Mouse (Mus musculus): Measurements from ENCODE around the gene Tcf7l1. TPM values are rescaled to one million over a fixed set of nuclear protein-coding genes. Genes with fewer than 3 reads are reported as not detected.

The Tcf7l1 gene
- polyA plus RNA-seq, 1 experiment from 2014 or later, result 38.2 TPM

- Histone ChIP-seq H3K27ac (no peak overlapping the region), H3K36me3 (peaks cover 76% of the 10 kb centered on the region), H3K4me3 (replicated peaks) (no peak overlapping the region), H3K4me2 (no peak overlapping the region), H3K9me3 (replicated peaks) (no peaks in the 10 kb centered on the region), H3K9ac (no peak overlapping the region), H3K27me3 (no peaks in the 10 kb centered on the region), H3K4me1 (peaks cover 5% of the 10 kb centered on the region)
- ATAC-seq (replicated peaks; ENCODE audit: low FRiP score), result no peak
- WGBS, result 90% methylated on average over 2 of the region's 2 CpGs
Observed at GRCm38 (mm10) chr6:72630370-72630769, 158.7 kb downstream of the Tcf7l1 start.

- Histone ChIP-seq H3K27me3 (no peaks in the 10 kb centered on the region), H3K4me1 (peaks cover 5% of the 10 kb centered on the region), H3K27ac (peak overlapping the region; percentile 70), H3K4me2 (no peak overlapping the region), H3K36me3 (peaks cover 64% of the 10 kb centered on the region), H3K9ac (peak overlapping the region; percentile 10; the same call in 1 of the 2 replicates), H3K4me3 (replicated peaks) (no peak overlapping the region; the same call in 1 of the 2 replicates), H3K9me3 (replicated peaks) (no peaks in the 10 kb centered on the region)
- whole genome bisulfite sequencing, result 67% methylated on average over 16 of the region's 16 CpGs
- ATAC-seq (replicated peaks; ENCODE audit: low FRiP score), result peak; percentile 82
Observed at GRCm38 (mm10) chr6:72627276-72627675, 161.8 kb downstream of the Tcf7l1 start.

DNA sequence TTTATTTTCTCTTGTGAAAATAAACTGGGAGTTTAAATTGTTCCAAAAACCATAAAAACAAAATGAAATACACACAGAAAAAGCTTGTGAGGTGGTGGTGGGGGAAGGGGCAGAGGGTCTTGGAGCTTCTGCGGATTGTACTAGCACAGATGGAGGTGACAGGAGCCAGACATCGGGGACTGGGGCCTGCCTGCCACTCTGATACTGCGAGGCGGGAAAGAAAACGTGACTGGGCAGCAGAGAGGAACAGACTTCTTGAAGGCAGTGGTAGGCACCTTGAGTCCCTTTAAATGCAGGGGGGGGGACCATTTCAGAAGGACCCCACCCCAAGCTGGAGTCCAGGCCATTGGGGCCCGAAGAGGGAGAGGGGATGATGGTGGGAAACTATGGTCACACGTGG lies 162.7 kb downstream of the Tcf7l1 start:
- Histone ChIP-seq H3K4me2 (no peak overlapping the region), H3K27me3 (no peaks in the 10 kb centered on the region), H3K9ac (no peak overlapping the region), H3K4me3 (replicated peaks) (no peak overlapping the region), H3K9me3 (replicated peaks) (no peaks in the 10 kb centered on the region), H3K27ac (peak overlapping the region; percentile 70), H3K4me1 (peaks cover 5% of the 10 kb centered on the region), H3K36me3 (peaks cover 55% of the 10 kb centered on the region)
- WGBS, result 73% methylated on average over 7 of the region's 7 CpGs
- ATAC-seq (replicated peaks; ENCODE audit: low FRiP score), result no peak

- Histone ChIP-seq H3K27ac (no peak overlapping the region), H3K36me3 (peaks cover 30% of the 10 kb centered on the region), H3K9me3 (replicated peaks) (no peaks in the 10 kb centered on the region), H3K4me3 (replicated peaks) (no peak overlapping the region), H3K4me1 (peaks cover 16% of the 10 kb centered on the region), H3K4me2 (no peak overlapping the region), H3K9ac (no peak overlapping the region), H3K27me3 (no peaks in the 10 kb centered on the region)
- 89% methylated on average over 8 of the region's 8 CpGs for WGBS
- ATAC-seq (replicated peaks; ENCODE audit: low FRiP score), result no peak
Observed at GRCm38 (mm10) chr6:72623661-72624402, 165.2 kb downstream of the Tcf7l1 start.

DNA sequence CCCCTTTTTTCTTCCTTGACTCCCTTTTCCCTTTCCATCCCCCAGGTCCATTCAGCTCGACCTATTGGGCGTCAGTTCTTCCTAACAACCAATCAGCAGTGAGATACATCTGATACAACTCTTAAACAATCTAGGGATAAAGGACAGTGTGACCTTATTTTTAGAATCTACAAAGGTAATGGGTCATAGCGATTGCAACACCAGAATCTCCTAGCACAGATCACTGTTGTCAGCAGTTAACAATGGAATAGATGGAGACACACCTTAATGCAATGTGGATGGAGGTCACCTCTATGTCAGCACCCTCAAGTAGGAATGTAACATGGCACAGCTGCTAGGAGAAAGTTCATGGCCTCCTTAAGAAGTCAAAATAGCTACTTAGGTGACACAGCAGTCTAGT lies 166.1 kb downstream of the Tcf7l1 start:
- H3K27ac ChIP-seq, result no peak overlapping the region
- H3K4me3 ChIP-seq (replicated peaks), result no peak overlapping the region
- no peaks in the 10 kb centered on the region for H3K9me3 ChIP-seq (replicated peaks)
- peaks cover 16% of the 10 kb centered on the region for H3K4me1 ChIP-seq
- no peak overlapping the region for H3K9ac ChIP-seq
- ATAC-seq (replicated peaks; ENCODE audit: low FRiP score), result no peak
- peaks cover 22% of the 10 kb centered on the region for H3K36me3 ChIP-seq
- no peaks in the 10 kb centered on the region for H3K27me3 ChIP-seq
- no peak overlapping the region for H3K4me2 ChIP-seq
- 33% methylated on average over 3 of the region's 3 CpGs for WGBS

DNA sequence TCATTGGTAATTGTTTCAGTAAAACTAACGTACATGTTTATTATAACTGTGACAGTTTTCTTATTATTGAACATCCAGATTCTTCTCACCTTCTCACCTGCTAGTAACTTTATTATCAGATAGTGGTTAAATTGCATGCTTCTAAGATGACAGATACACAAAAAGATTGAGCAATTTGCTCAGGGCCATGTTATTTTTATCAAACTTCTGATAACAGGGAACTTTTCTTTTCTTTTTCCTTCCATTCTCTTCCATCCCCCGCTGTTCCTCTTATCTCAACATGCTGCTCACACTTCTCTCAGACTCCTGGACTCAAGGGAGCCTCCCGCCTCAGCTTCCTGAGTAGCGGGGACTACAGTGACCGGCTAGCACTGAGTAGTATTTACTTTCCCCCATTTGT lies 168.1 kb downstream of the Tcf7l1 start:
- 82% methylated on average over 5 of the region's 5 CpGs for WGBS
- ATAC-seq (replicated peaks; ENCODE audit: low FRiP score), result no peak
- Histone ChIP-seq H3K4me1 (peaks cover 21% of the 10 kb centered on the region), H3K27ac (no peak overlapping the region), H3K27me3 (no peaks in the 10 kb centered on the region), H3K4me2 (no peak overlapping the region), H3K9me3 (replicated peaks) (no peaks in the 10 kb centered on the region), H3K9ac (no peak overlapping the region), H3K36me3 (peaks cover 3% of the 10 kb centered on the region), H3K4me3 (replicated peaks) (no peak overlapping the region)

- H3K4me3 ChIP-seq (replicated peaks), result peak overlapping the region; percentile 22
- no peak overlapping the region; the same call in 1 of the 2 replicates for H3K9ac ChIP-seq
- ATAC-seq (replicated peaks; ENCODE audit: low FRiP score), result no peak
- no peaks in the 10 kb centered on the region for H3K36me3 ChIP-seq
- H3K4me2 ChIP-seq, result peak overlapping the region; percentile 48
- H3K27ac ChIP-seq, result peak overlapping the region; percentile 74
- WGBS, result 23% methylated on average over 12 of the region's 12 CpGs
- H3K27me3 ChIP-seq, result no peaks in the 10 kb centered on the region
- H3K4me1 ChIP-seq, result peaks cover 31% of the 10 kb centered on the region
- H3K9me3 ChIP-seq (replicated peaks), result no peaks in the 10 kb centered on the region
Observed at GRCm38 (mm10) chr6:72619734-72620532, 169.1 kb downstream of the Tcf7l1 start.

DNA sequence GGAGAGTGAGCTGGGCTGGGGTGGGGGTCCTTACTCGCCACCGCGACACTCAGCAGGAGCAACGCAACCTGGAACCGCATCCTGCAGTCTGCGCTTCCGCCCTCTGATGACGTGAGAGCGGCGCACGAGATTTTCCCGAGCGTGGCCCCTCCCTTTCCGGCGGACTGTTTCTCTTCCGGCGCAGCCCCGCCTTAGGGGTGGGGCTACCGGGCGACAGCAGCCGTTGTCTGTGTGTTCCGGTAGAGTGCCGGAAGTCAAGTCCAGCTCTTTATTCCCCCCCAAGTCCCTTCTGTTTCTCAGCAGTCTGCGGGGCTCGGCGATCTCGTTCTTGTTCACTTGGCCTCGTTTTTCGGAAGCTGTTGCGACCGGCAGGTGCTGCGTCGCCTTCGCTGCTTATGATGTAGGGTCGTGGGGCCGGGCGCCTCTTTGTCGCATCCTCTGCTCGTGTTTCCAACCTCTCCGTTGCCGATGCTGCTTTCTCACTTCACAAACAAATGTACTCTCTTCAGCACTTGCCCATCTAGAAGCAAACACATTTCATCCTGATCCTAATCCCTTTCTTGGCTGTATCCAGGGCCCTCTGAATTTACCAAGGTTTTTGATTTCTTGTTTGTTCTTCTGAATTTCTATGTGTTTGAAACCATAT lies 172.3 kb downstream of the Tcf7l1 start, which contains the start of gene Tgoln1:
Gene Tgoln1 (minus strand): TSS at position 358 of the 646 bp plus-strand sequence.
- peak; percentile 95 for ATAC-seq (replicated peaks; ENCODE audit: low FRiP score)
- H3K9me3 ChIP-seq (replicated peaks), result no peaks in the 10 kb centered on the region
- peak within 1 kb of the TSS; percentile 85 for H3K27ac ChIP-seq
- peak within 1 kb of the TSS; percentile 56 for H3K9ac ChIP-seq
- H3K36me3 ChIP-seq, result peaks cover 20% of the 10 kb centered on the region
- H3K4me2 ChIP-seq, result peak within 1 kb of the TSS; percentile 92
- peaks cover 48% of the 10 kb centered on the region for H3K4me1 ChIP-seq
- WGBS, result under 1% methylated on average over 41 of the region's 41 CpGs
- no peaks in the 10 kb centered on the region for H3K27me3 ChIP-seq
- peak within 1 kb of the TSS; percentile 94 for H3K4me3 ChIP-seq (replicated peaks)

DNA sequence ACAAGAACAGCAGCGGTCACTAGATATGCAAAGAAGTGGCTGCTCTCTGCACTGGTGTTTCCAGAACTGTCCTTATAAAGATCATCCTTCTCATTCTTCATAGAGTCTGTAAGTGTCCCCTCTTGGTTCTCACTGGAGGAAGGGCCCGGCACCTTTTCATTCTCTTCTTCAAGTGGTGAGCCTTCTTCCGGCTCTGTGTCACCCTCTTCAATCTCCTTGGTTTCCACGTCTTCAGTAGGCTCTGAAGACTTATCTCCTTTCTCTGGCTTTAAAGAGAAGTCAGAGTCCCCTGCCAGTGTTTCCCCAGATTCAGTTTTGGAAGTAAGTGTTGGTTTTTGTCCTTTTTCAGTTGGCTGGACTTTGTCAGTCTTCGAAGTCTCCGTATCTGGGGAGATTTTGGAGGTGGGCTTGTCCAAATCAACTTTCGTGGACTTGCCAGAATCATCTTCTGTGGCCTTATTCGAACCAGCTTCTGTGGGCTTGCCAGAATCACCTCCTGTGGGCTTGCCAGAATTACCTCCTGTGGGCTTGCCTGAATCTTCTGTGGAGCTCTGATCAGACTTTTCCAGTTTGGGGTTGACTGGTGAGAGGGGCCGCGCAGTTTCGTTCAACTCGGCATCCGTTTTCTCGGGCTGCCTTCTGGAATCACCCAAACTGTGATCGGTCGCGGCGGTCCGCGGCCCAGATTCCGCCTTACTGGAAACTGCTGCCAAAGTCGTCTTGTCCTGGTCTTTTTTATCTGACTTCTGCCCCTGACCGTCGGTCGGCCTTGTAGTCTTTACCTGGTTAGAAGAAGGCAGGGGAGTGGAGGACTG lies 173.3 kb downstream of the Tcf7l1 start:
- Histone ChIP-seq H3K36me3 (peaks cover 30% of the 10 kb centered on the region), H3K27ac (no peak overlapping the region), H3K4me2 (peak overlapping the region; percentile 92), H3K4me3 (replicated peaks) (peak overlapping the region; percentile 94), H3K9ac (peak overlapping the region; percentile 56), H3K4me1 (peaks cover 48% of the 10 kb centered on the region), H3K27me3 (no peaks in the 10 kb centered on the region), H3K9me3 (replicated peaks) (no peaks in the 10 kb centered on the region)
- ATAC-seq (replicated peaks; ENCODE audit: low FRiP score), result no peak
- WGBS, result 23% methylated on average over 25 of the region's 25 CpGs

DNA sequence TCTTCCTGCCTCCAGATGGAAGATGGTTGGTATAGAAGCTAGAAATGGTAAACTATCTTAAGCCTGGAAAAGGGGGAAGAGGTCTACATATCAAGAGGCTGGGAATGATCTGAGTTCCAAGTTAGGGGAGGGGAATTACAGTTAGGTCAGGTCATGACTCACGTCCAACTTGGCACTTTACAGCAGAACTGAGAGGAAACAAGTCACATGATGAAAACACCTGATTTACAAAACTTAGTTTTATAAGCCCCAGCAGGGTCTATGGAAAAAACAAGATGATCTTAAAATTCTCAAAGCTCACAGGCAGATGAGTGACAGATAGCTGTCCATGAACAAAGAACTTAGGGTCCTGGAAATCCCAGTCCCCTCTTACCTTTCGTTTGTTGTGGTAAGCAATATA lies 173.9 kb downstream of the Tcf7l1 start:
- Histone ChIP-seq H3K4me2 (peak overlapping the region; percentile 92), H3K9ac (0 out of 2 replicates have a peak overlapping the region, but pooled peaks have one; percentile 14), H3K27ac (no peak overlapping the region), H3K4me1 (peaks cover 46% of the 10 kb centered on the region), H3K4me3 (replicated peaks) (peak overlapping the region; percentile 94), H3K9me3 (replicated peaks) (no peaks in the 10 kb centered on the region), H3K27me3 (no peaks in the 10 kb centered on the region), H3K36me3 (peaks cover 36% of the 10 kb centered on the region)
- ATAC-seq (replicated peaks; ENCODE audit: low FRiP score), result no peak
- WGBS, result 54% methylated on average over 2 of the region's 2 CpGs

GRCm38 (mm10) chr6:72610261-72610660 lies 178.8 kb downstream of the Tcf7l1 start:
- peaks cover 80% of the 10 kb centered on the region for H3K36me3 ChIP-seq

More at GRCm38 (mm10) chr6:72610261-72610660, 178.8 kb downstream of the Tcf7l1 start:
- no peak for ATAC-seq (replicated peaks; ENCODE audit: low FRiP score)
- Histone ChIP-seq H3K4me3 (replicated peaks) (no peak overlapping the region), H3K4me2 (no peak overlapping the region), H3K4me1 (peaks cover 20% of the 10 kb centered on the region), H3K27me3 (no peaks in the 10 kb centered on the region), H3K27ac (no peak overlapping the region), H3K9me3 (replicated peaks) (no peaks in the 10 kb centered on the region), H3K9ac (no peak overlapping the region)
- WGBS, result 28% methylated on average over 4 of the region's 4 CpGs

Measured in kidney, embryonic 15.5 days (tissue).